8 mouse cellular contexts compared by ENCODE assay signal in genomic region chr7:112238768-112239728, GRCm38 (mm10). TPM values are rescaled to one million over a fixed set of nuclear protein-coding genes. Genes with fewer than 3 reads are reported as not detected.
DNase-seq lines count a peak whose midpoint lies in the region; ATAC-seq lines count a peak whose summit lies in the region.

No protein-coding gene starts in this region.

- H3K4me3 ChIP-seq in midbrain, embryonic 11.5 days (ENCODE audit: low read depth, low read length) = no peak overlapping the region

- H3K9me3 ChIP-seq in midbrain, embryonic 11.5 days (ENCODE audit: control insufficient read depth, low read length) = no peaks in the 10 kb centered on the region

- H3K4me2 ChIP-seq in midbrain, embryonic 11.5 days = no peak overlapping the region

- 81% methylated on average over 10 of the region's 10 CpGs for WGBS in midbrain, embryonic 11.5 days

- no peaks in the 10 kb centered on the region for H3K36me3 ChIP-seq in midbrain, embryonic 11.5 days (ENCODE audit: control insufficient read depth, insufficient read depth, low read length)

- H3K4me1 ChIP-seq in midbrain, embryonic 11.5 days (ENCODE audit: control insufficient read depth, insufficient read depth, low read length) = no peaks in the 10 kb centered on the region

- ATAC-seq in frontal cortex, adult (ENCODE audit: low TSS enrichment) = peak; percentile 44
- no peak for ATAC-seq in megakaryocyte progenitor cell, adult 5-6 weeks (replicated peaks; ENCODE audit: poor library complexity)
- no peak for ATAC-seq in midbrain, embryonic 11.5 days (ENCODE audit: low FRiP score)

- DNase-seq in frontal cortex, postnatal 10 days (ENCODE audit: low spot score in 2 of 2) = no peak
- DNase-seq in right cerebral cortex, adult 18-20 months = peak; percentile 93
- no peak for DNase-seq in right cerebral cortex, postnatal 4 days
- peak; percentile 77 to 88 for DNase-seq in left cerebral cortex, adult 9 months (ENCODE audit: low spot score in 2 of 2)
- DNase-seq in right cerebral cortex, postnatal 25 days = peak; percentile 82
- no peak for DNase-seq in midbrain, embryonic 11.5 days (ENCODE audit: low spot score, missing footprints)

- no peak overlapping the region for H3K9ac ChIP-seq in midbrain, embryonic 11.5 days (ENCODE audit: low read length)

- H3K27ac ChIP-seq in midbrain, embryonic 11.5 days (ENCODE audit: low read depth, low read length) = no peak overlapping the region

- H3K27me3 ChIP-seq in midbrain, embryonic 11.5 days (ENCODE audit: control insufficient read depth, insufficient read depth, low read length) = no peaks in the 10 kb centered on the region; the same call in 1 of the 2 replicates

RNA-seq across cellular contexts. Expression of gene Mical2, which starts 13.4 kb away (rescaled TPM):
- total RNA-seq in megakaryocyte progenitor cell, adult 5-6 weeks (2015) = 0.52 and 0.88 TPM in 2 replicates
- total RNA-seq in megakaryocyte progenitor cell, adult 5-6 weeks (2017) = 0.46 and 0.54 TPM in 2 replicates
- polyA plus RNA-seq in midbrain, embryonic 11.5 days (2014; fragmentation: Nextera tagmentation; extraction: Ambion mirVana) = 1.2 and 1.5 TPM in 2 replicates

Comparison
In these comparisons a context has a peak if more than half of its experiments do, and no peak if none do; other contexts are left out.
1. DNase-seq: peak in right cerebral cortex, adult 18-20 months (single experiment), left cerebral cortex, adult 9 months (2 of 2) and right cerebral cortex, postnatal 25 days (single experiment); none in frontal cortex, postnatal 10 days (0 of 2), right cerebral cortex, postnatal 4 days (single experiment) and midbrain, embryonic 11.5 days (single experiment).